Mouse (Mus musculus): ENCODE results near the gene Cptp. TPM values are rescaled to one million over a fixed set of nuclear protein-coding genes. Genes with fewer than 3 reads are reported as not detected.

The Cptp gene
- polyA plus RNA-seq, 1 experiment from 2014 or later: 25.2 TPM

GRCm38 (mm10) chr4:155838187-155839153, 30.8 kb downstream of the Cptp start:
- 65% methylated on average over 8 of the region's 8 CpGs for WGBS
- peaks cover 36% of the 10 kb centered on the region for H3K4me1 ChIP-seq (replicated peaks)
- H3K36me3 ChIP-seq: peaks cover 5% of the 10 kb centered on the region
- 0 out of 2 replicates have a peak overlapping the region, but pooled peaks have one; percentile 46 for H3K27ac ChIP-seq (replicated peaks)
- no peak overlapping the region for H3K4me3 ChIP-seq
- H3K4me2 ChIP-seq: no peak overlapping the region
- no peaks in the 10 kb centered on the region for H3K9me3 ChIP-seq
- no peak overlapping the region for H3K9ac ChIP-seq
- peaks cover 26% of the 10 kb centered on the region for H3K27me3 ChIP-seq
- ATAC-seq (ENCODE audit: low read depth): no peak

DNA sequence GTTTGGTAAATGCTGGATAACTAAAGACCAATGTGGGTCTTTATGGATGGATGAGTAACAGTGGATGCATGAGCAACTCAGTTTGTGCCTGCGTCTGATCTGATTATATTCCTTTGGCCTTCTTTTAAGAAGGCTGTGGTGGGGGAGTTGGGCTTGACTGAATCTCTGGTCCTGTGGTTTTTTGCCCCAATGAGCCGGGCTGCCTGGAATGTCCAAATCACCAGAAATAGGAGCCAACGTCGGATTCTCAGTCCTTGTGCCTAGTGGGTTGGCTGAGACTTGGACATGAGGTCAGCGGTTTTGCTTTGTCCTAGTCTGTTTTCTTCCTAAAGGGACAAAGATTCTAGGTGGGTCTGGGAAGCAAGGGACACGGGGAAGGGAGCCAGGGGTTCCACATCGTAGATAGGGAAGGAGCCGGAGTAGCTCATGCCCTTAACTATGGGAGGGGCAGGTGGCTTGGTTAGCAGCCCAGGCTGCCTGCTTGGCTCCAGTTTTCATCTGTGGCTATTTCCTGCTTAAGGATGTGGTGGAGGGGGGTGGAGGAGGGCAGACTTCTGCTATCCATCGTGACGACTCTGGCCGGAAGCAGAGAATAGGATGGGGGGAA, 31.7 kb downstream of the Cptp start:
- peaks cover 22% of the 10 kb centered on the region for H3K27me3 ChIP-seq
- H3K36me3 ChIP-seq: peaks cover 12% of the 10 kb centered on the region
- peaks cover 45% of the 10 kb centered on the region for H3K4me1 ChIP-seq (replicated peaks)
- H3K4me3 ChIP-seq: no peak overlapping the region
- ATAC-seq (ENCODE audit: low read depth): no peak
- no peak overlapping the region for H3K9ac ChIP-seq
- H3K4me2 ChIP-seq: no peak overlapping the region
- H3K27ac ChIP-seq (replicated peaks): 0 out of 2 replicates have a peak overlapping the region, but pooled peaks have one; percentile 1
- H3K9me3 ChIP-seq: no peaks in the 10 kb centered on the region
- 82% methylated on average over 11 of the region's 11 CpGs for WGBS

GRCm38 (mm10) chr4:155833836-155834235, 35.4 kb downstream of the Cptp start:
- Histone ChIP-seq H3K4me3 (no peak overlapping the region), H3K9me3 (no peaks in the 10 kb centered on the region), H3K9ac (no peak overlapping the region), H3K27ac (replicated peaks) (peak overlapping the region; percentile 84), H3K4me2 (no peak overlapping the region), H3K27me3 (no peaks in the 10 kb centered on the region), H3K36me3 (peaks cover 10% of the 10 kb centered on the region; the same call in 1 of the 2 replicates), H3K4me1 (replicated peaks) (peaks cover 33% of the 10 kb centered on the region)
- 38% methylated on average over 2 of the region's 2 CpGs for WGBS
- ATAC-seq (ENCODE audit: low read depth): peak; percentile 34; the same call in 1 of the 2 replicates

GRCm38 (mm10) chr4:155833234-155833633, 36.0 kb downstream of the Cptp start:
- 0 out of 2 replicates have a peak overlapping the region, but pooled peaks have one; percentile 92 for H3K9ac ChIP-seq
- H3K4me2 ChIP-seq: peak overlapping the region; percentile 100; the same call in 1 of the 2 replicates
- no peak overlapping the region for H3K27ac ChIP-seq (replicated peaks)
- no peaks in the 10 kb centered on the region for H3K27me3 ChIP-seq
- WGBS: 89% methylated on average over 4 of the region's 4 CpGs
- ATAC-seq (ENCODE audit: low read depth): no peak
- peaks cover 33% of the 10 kb centered on the region for H3K4me1 ChIP-seq (replicated peaks)
- peaks cover 13% of the 10 kb centered on the region; the same call in 1 of the 2 replicates for H3K36me3 ChIP-seq
- H3K9me3 ChIP-seq: no peaks in the 10 kb centered on the region
- no peak overlapping the region for H3K4me3 ChIP-seq

GRCm38 (mm10) chr4:155832321-155832720, 36.9 kb downstream of the Cptp start:
- H3K4me2 ChIP-seq: peak overlapping the region; percentile 100
- no peaks in the 10 kb centered on the region for H3K9me3 ChIP-seq
- WGBS: 54% methylated on average over 10 of the region's 10 CpGs
- H3K27me3 ChIP-seq: no peaks in the 10 kb centered on the region
- peak overlapping the region; percentile 85; the same call in 1 of the 2 replicates for H3K27ac ChIP-seq (replicated peaks)
- ATAC-seq (ENCODE audit: low read depth): no peak
- H3K4me3 ChIP-seq: peak overlapping the region; percentile 94
- H3K9ac ChIP-seq: peak overlapping the region; percentile 92
- H3K4me1 ChIP-seq (replicated peaks): peaks cover 33% of the 10 kb centered on the region
- H3K36me3 ChIP-seq: peaks cover 23% of the 10 kb centered on the region

DNA sequence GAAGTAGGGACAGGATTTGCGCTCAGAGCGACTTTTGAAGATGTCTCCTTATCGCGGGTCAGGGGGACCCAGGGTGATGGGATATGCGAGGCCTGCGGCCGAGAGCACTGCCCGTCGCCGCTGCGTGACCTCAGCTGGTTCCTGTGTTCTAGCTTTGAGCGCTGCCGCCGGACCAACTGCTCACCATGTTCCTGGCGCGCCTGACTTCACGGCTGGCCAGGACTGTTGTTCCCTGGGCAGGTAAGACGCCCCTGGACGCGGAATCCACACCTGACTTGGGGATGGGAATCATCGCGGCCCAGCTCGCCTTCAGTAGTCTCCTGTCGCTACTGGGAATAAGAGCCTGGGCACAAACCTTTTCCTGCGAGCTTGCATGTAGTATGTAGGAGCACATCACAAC, 37.4 kb downstream of the Cptp start:
- Histone ChIP-seq H3K4me3 (peak overlapping the region; percentile 94), H3K9ac (peak overlapping the region; percentile 92), H3K9me3 (no peaks in the 10 kb centered on the region), H3K27me3 (no peaks in the 10 kb centered on the region), H3K4me1 (replicated peaks) (peaks cover 33% of the 10 kb centered on the region), H3K36me3 (peaks cover 28% of the 10 kb centered on the region), H3K27ac (replicated peaks) (peak overlapping the region; percentile 85), H3K4me2 (peak overlapping the region; percentile 100)
- 1% methylated on average over 25 of the region's 25 CpGs for WGBS
- ATAC-seq (ENCODE audit: low read depth): no peak

- Histone ChIP-seq H3K27me3 (no peaks in the 10 kb centered on the region), H3K9me3 (no peaks in the 10 kb centered on the region), H3K4me1 (replicated peaks) (peaks cover 33% of the 10 kb centered on the region), H3K27ac (replicated peaks) (peak within 1 kb of the TSS; percentile 85), H3K9ac (peak within 1 kb of the TSS; percentile 92), H3K36me3 (peaks cover 33% of the 10 kb centered on the region), H3K4me3 (peak within 1 kb of the TSS; percentile 94), H3K4me2 (peak within 1 kb of the TSS; percentile 100)
- under 1% methylated on average over 49 of the region's 49 CpGs for WGBS
- peak; percentile 91 for ATAC-seq (ENCODE audit: low read depth)
Observed at GRCm38 (mm10) chr4:155831205-155831766, 38.0 kb downstream of the Cptp start, which contains the start of gene Aurkaip1. Gene Aurkaip1 (plus strand): TSS chr4:155831272.

GRCm38 (mm10) chr4:155830596-155830995, 38.6 kb downstream of the Cptp start:
- H3K4me1 ChIP-seq (replicated peaks): peaks cover 33% of the 10 kb centered on the region
- peak overlapping the region; percentile 85 for H3K27ac ChIP-seq (replicated peaks)
- no peaks in the 10 kb centered on the region for H3K27me3 ChIP-seq
- peaks cover 36% of the 10 kb centered on the region for H3K36me3 ChIP-seq
- peak overlapping the region; percentile 41; the same call in 1 of the 2 replicates for H3K9ac ChIP-seq
- H3K9me3 ChIP-seq: no peaks in the 10 kb centered on the region
- WGBS: 57% methylated on average over 8 of the region's 8 CpGs
- ATAC-seq (ENCODE audit: low read depth): no peak
- peak overlapping the region; percentile 100 for H3K4me2 ChIP-seq
- peak overlapping the region; percentile 94 for H3K4me3 ChIP-seq

GRCm38 (mm10) chr4:155829866-155830265, 39.4 kb downstream of the Cptp start:
- H3K9ac ChIP-seq: no peak overlapping the region

DNA sequence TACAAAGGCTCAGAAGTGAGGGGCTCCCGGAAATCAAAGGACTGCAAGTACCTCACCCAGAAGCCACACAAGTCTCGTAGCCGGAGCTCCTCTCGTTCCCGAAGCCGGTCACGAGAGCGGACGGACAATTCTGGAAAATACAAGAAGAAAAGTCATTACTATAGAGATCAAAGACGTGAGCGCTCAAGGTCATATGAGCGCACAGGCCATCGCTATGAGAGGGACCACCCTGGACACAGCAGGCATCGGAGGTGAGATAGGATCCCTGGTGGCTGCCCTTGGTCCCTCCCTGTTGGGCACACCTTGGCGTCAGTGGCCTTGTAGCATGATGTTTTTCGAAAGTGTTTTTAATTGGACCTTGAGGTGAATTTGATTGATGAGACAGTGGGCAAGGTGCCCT, 45.8 kb downstream of the Cptp start:
- no peaks in the 10 kb centered on the region for H3K27me3 ChIP-seq
- ATAC-seq (ENCODE audit: low read depth): no peak
- H3K4me1 ChIP-seq (replicated peaks): no peaks in the 10 kb centered on the region
- H3K4me3 ChIP-seq: no peak overlapping the region
- H3K27ac ChIP-seq (replicated peaks): no peak overlapping the region
- no peak overlapping the region for H3K9ac ChIP-seq
- no peaks in the 10 kb centered on the region for H3K9me3 ChIP-seq
- H3K4me2 ChIP-seq: no peak overlapping the region
- 94% methylated on average over 16 of the region's 16 CpGs for WGBS
- peaks cover 94% of the 10 kb centered on the region for H3K36me3 ChIP-seq

More at GRCm38 (mm10) chr4:155829866-155830265, 39.4 kb downstream of the Cptp start:
- Histone ChIP-seq H3K4me2 (no peak overlapping the region), H3K27ac (replicated peaks) (no peak overlapping the region), H3K4me3 (no peak overlapping the region), H3K9me3 (no peaks in the 10 kb centered on the region), H3K27me3 (no peaks in the 10 kb centered on the region), H3K4me1 (replicated peaks) (peaks cover 33% of the 10 kb centered on the region), H3K36me3 (peaks cover 43% of the 10 kb centered on the region)
- no peak for ATAC-seq (ENCODE audit: low read depth)
- 94% methylated on average over 4 of the region's 4 CpGs for WGBS

DNA sequence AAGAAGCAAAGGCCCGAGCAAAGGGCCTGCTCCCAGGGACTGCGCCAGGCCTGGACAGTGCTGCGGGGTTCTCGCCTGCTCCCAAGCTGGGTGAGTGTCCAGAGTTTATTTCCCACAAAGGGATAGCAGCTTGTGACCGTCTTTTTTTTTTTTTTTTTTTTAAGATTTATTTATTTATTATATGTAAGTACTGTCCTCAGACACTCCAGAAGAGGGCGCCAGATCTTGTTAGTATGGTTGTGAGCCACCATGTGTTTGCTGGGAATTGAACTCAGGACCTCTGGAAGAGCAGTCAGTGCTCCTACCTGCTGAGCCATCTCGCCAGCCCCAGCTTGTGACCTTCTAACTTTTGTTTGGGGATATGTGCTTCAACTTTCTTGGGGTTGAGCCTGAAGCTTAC, 48.2 kb downstream of the Cptp start:
- whole genome bisulfite sequencing: 84% methylated on average over 7 of the region's 7 CpGs
- Histone ChIP-seq H3K27me3 (no peaks in the 10 kb centered on the region), H3K4me2 (no peak overlapping the region), H3K36me3 (peaks cover 95% of the 10 kb centered on the region), H3K27ac (replicated peaks) (no peak overlapping the region), H3K9me3 (no peaks in the 10 kb centered on the region), H3K4me1 (replicated peaks) (no peaks in the 10 kb centered on the region), H3K4me3 (no peak overlapping the region), H3K9ac (no peak overlapping the region)
- ATAC-seq (ENCODE audit: low read depth): no peak

Data from neural tube, embryonic 13.5 days (tissue).